Mouse (Mus musculus) heart, embryonic 13.5 days (tissue): ENCODE results near the gene Lage3. TPM values are rescaled to one million over a fixed set of nuclear protein-coding genes. Genes with fewer than 3 reads are reported as not detected.

Source experiments
- ATAC-seq: fragments of 200-750 bp; cut with Nextera tagmentation; 2 replicates; pipeline ENCODE4 v1.8.0; 2017; ENCODE audit warnings: moderate TSS enrichment; ENCODE audit not compliant: insufficient number of reproducible peaks, low FRiP score, low TSS enrichment; ENCODE audit errors: extremely low read depth
- H3K27ac ChIP-seq: fragments of 300-500 bp; sonication (generic); replicated peaks from 2 replicates; pipeline ENCODE4 v1.5.1; 2015; ENCODE audit warnings: moderate library complexity, mild to moderate bottlenecking, inconsistent platforms
- H3K27me3 ChIP-seq: fragments of 300-500 bp; sonication (generic); replicated peaks from 2 replicates; pipeline ENCODE4 v1.6.1; 2015; ENCODE audit warnings: mild to moderate bottlenecking, inconsistent platforms
- H3K36me3 ChIP-seq: fragments of 300-500 bp; sonication (generic); 2 replicates; pipeline ENCODE4 v1.6.1; 2015; ENCODE audit warnings: mild to moderate bottlenecking, inconsistent platforms
- H3K4me1 ChIP-seq: fragments of 300-500 bp; sonication (generic); 2 replicates; pipeline ENCODE4 v1.6.1; 2015; ENCODE audit warnings: inconsistent platforms
- H3K4me2 ChIP-seq: fragments of 300-500 bp; sonication (generic); 2 replicates; pipeline ENCODE4 v1.6.1; 2015; ENCODE audit warnings: inconsistent platforms, mild to moderate bottlenecking, moderate library complexity
- H3K4me3 ChIP-seq: fragments of 300-500 bp; sonication (generic); 2 replicates; pipeline ENCODE4 v1.5.1; 2015; ENCODE audit warnings: moderate library complexity, mild to moderate bottlenecking, inconsistent platforms
- H3K9ac ChIP-seq: fragments of 300-500 bp; sonication (generic); 2 replicates; pipeline ENCODE4 v1.6.1; 2015; ENCODE audit warnings: inconsistent platforms, mild to moderate bottlenecking, moderate library complexity
- H3K9me3 ChIP-seq: fragments of 300-500 bp; sonication (generic); 2 replicates; pipeline ENCODE4 v1.6.1; 2016; ENCODE audit warnings: inconsistent platforms
- WGBS: fragments of 180-500 bp; shearing (Covaris S2); methylation state at CpG from one replicate; pipeline ENCODE4 v1.1.7; 2015; ENCODE audit warnings: mixed read lengths; 5-methylcytosine and 5-hydroxymethylcytosine counted together
- microRNA-seq: library from miRNA; unstranded; fragments of <30 nt; microRNA quantifications from one replicate; pipeline ENCODE4, GENCODE M21; 2016
- polyA plus RNA-seq: library from polyadenylated mRNA; unstranded; fragments of >200 nt; fragmentation: Nextera tagmentation; extraction: Ambion mirVana; gene quantifications from 2 replicates; pipeline ENCODE4 v1.2.1, GENCODE M21; 2015

The Lage3 gene
- polyA plus RNA-seq, 1 experiment from 2014 or later = 90.1 TPM

DNA sequence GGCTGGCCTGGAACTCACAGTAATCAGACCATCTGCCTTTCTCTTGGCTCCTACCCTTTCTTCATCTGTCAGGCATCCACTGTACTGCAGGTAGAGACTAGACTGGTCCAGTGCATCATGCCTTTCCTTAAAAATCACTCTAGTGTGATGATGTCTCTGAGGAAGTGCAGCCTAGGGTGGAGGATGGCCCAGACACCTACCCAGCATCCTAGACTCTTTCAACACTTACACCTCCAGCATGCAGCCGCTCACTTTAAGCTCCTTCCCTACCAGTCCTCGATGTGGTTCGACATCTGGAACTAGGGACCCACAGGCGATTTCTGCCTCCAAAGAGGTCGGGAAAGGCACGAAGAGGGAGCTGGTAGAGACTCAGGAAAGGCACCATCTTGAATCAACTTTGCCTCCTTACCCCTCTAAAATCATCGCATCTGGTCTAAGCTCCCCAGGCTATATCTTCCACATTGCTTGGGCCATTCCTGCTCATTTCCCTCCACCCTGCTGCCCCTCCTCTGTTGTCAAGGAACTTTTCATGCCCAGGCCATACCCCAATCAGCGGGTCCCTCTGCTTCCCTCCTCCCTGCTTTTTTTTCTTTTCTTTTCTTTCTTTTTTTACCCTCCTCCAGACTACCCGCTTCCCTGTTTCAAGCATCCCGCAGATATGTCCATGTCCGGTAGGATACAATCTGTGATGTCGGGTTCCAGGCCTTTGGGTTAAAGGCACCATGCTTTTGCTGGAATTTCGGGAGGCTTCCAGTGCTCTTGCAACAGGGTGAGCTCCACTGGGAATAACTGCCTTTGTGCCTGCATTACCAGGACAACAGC is 562 bp downstream of the Lage3 start:
- peak; percentile 14; the same call in 1 of the 2 replicates for ATAC-seq
- no peaks in the 10 kb centered on the region for H3K4me1 ChIP-seq
- peak overlapping the region; percentile 71 for H3K4me2 ChIP-seq
- H3K36me3 ChIP-seq = no peaks in the 10 kb centered on the region
- WGBS = 18% methylated on average over 13 of the region's 13 CpGs
- no peaks in the 10 kb centered on the region for H3K27me3 ChIP-seq
- H3K27ac ChIP-seq = peak overlapping the region; percentile 56
- no peaks in the 10 kb centered on the region for H3K9me3 ChIP-seq
- peak overlapping the region; percentile 59 for H3K4me3 ChIP-seq
- H3K9ac ChIP-seq = peak overlapping the region; percentile 84

DNA sequence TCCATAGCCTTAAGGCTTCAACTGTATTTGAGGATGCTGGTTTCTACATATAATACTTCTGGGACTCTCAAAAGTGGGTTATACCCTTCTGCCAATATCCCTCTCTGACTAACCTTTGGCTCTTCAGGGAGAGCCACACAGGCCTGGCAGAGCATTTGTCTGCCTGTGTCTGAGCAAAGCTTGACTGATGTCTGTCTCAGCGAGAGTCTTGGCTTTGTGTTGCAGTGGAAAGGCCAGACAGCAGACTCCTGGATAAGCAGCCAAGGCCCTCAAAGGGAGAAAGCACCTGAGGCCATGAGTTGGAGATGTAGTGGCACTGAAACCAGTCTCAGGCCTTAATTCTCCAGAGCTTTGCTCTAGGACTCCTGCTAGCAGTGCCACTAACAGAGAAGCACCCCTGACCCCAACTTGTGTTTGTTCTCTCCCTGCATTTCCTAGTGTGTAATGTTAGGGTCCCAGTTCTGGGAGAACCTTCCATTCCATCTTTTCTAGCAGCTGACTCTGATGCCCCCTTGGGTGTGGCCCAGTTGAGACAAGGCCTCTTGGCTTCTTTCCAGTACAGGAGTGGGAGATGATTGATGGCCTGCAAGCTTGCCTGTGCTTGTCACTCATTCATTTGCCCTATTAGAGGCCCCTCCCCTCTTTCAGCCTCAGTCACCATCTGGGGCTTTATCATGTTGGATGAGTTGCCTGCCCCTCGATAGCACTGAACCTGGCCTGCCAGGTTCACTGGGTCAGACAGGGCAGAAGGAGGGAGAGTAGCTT is 23.1 kb downstream of the Lage3 start:
- 36% methylated on average over 2 of the region's 2 CpGs for WGBS
- ATAC-seq = no peak
- Histone ChIP-seq H3K9me3 (no peaks in the 10 kb centered on the region), H3K36me3 (0 out of 2 replicates have a peak, but pooled peaks cover 6% of the 10 kb centered on the region), H3K27ac (0 out of 2 replicates have a peak overlapping the region, but pooled peaks have one; percentile 1), H3K4me2 (peak overlapping the region; percentile 75), H3K4me1 (peaks cover 19% of the 10 kb centered on the region), H3K27me3 (no peaks in the 10 kb centered on the region), H3K4me3 (peak overlapping the region; percentile 54; the same call in 1 of the 2 replicates), H3K9ac (0 out of 2 replicates have a peak overlapping the region, but pooled peaks have one; percentile 82)

DNA sequence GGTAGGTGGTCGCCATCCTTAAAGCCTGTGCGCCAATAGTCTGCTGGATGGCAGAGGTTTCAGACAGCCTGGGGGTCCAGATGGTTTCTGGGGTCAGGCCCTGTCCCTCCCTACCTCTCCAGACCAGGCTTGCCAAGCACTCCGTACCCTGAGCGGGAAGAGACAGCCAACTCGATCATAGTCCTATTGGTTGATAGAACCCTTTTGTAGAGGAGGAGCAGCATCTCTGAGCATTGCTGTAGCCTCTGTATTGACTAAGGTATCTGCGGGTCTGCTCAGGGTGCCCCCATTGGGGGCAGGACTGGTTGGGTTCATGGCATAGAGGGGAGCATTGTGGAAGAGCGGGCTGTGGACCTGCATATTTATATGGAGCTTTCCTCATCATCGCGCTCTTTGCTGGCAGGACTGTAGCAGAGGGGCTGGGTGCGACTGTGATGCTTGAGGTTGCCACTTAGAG is 24.2 kb downstream of the Lage3 start:
- Histone ChIP-seq H3K4me1 (peaks cover 19% of the 10 kb centered on the region), H3K36me3 (no peaks in the 10 kb centered on the region), H3K27ac (no peak overlapping the region), H3K4me2 (peak overlapping the region; percentile 75), H3K9me3 (no peaks in the 10 kb centered on the region), H3K9ac (peak overlapping the region; percentile 82), H3K27me3 (no peaks in the 10 kb centered on the region), H3K4me3 (peak overlapping the region; percentile 54)
- ATAC-seq = peak; percentile 7; the same call in 1 of the 2 replicates
- WGBS = 22% methylated on average over 10 of the region's 10 CpGs

DNA sequence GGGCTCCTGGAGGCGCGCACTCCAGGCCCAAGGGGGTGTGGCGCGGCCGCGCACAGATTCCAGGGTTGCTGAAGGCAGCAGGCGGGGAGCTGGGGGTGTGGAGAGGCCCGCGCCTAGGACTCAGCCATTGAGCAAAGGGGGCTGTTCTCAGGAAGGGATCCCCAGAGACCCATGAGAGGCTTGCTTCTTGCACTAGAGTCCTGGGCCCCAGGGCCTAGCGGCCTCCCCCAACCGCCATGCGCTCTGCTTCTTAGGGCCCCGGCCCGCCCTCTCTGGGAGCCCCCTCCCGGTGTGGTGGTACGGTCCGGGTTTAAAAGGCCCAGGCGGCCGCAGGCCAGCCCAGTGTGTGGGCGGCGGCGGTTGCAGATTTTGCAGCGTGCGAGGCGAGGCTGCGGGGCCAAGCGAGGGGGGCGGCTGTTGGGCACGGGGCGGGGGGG is 24.7 kb downstream of the Lage3 start, which contains the start of gene Plxna3:
Gene Plxna3, plus strand, starts transcription at position 342 of the 437 bp plus-strand sequence.
- Histone ChIP-seq H3K9ac (peak within 1 kb of the TSS; percentile 82), H3K4me3 (peak within 1 kb of the TSS; percentile 54), H3K36me3 (no peaks in the 10 kb centered on the region), H3K4me1 (peaks cover 19% of the 10 kb centered on the region), H3K27ac (peak within 1 kb of the TSS; percentile 70), H3K27me3 (no peaks in the 10 kb centered on the region), H3K4me2 (peak within 1 kb of the TSS; percentile 75), H3K9me3 (no peaks in the 10 kb centered on the region)
- 11% methylated on average over 30 of the region's 30 CpGs for WGBS
- ATAC-seq = peak; percentile 80

DNA sequence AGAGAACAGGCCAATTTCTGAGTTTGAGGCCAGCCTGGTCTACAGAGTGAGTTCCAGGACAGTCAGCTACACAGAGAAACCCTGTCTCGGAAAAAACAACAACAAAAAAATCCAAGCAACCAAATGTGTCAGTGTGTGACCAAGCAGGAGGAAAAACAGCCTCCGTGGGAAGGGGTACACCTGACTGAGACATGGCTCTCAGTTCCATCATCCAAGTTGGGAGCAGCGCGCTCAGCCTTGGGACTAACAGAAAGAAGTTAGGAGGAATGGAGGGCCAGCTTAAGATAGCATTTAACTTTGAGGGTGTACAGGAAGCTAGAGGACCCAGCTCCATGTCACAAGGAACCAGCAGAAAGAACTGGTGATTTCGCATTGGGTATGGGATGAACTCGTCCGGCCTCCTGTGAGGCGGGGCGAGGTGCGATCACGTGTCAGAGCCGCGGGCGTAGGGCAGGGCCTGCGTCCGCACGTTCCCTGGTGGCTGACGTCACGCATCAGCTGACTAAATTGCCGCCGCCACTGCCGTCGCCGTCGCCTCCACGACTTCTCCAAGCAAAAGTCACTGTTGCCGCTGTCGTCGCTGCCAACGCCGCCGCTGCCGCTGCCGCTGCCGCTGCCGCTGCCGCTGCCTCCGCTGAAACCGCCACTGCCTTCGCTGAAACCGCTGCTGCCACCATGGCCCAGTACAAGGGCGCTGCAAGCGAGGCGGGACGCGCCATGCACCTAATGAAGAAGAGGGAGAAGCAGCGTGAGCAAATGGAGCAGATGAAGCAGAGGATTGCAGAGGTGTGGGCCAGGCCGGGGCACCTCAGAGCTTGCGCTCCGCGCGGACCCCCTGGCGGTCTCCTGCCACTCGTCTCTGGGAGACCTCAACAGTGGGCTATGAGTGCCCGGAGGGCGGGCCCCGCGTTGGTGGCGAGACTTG is 40.6 kb downstream of the Lage3 start, which contains the start of gene Fam50a:
Gene Fam50a, plus strand, starts transcription at position 494 of the 925 bp plus-strand sequence.
- peak within 1 kb of the TSS; percentile 90 for H3K27ac ChIP-seq
- WGBS = 10% methylated on average over 44 of the region's 59 CpGs
- H3K36me3 ChIP-seq = peaks cover 50% of the 10 kb centered on the region
- H3K9ac ChIP-seq = peak within 1 kb of the TSS; percentile 91
- peak within 1 kb of the TSS; percentile 79 for H3K4me2 ChIP-seq
- H3K4me1 ChIP-seq = peaks cover 12% of the 10 kb centered on the region; the same call in 1 of the 2 replicates
- H3K4me3 ChIP-seq = peak within 1 kb of the TSS; percentile 71
- ATAC-seq = peak; percentile 93
- no peaks in the 10 kb centered on the region for H3K27me3 ChIP-seq
- H3K9me3 ChIP-seq = no peaks in the 10 kb centered on the region

DNA sequence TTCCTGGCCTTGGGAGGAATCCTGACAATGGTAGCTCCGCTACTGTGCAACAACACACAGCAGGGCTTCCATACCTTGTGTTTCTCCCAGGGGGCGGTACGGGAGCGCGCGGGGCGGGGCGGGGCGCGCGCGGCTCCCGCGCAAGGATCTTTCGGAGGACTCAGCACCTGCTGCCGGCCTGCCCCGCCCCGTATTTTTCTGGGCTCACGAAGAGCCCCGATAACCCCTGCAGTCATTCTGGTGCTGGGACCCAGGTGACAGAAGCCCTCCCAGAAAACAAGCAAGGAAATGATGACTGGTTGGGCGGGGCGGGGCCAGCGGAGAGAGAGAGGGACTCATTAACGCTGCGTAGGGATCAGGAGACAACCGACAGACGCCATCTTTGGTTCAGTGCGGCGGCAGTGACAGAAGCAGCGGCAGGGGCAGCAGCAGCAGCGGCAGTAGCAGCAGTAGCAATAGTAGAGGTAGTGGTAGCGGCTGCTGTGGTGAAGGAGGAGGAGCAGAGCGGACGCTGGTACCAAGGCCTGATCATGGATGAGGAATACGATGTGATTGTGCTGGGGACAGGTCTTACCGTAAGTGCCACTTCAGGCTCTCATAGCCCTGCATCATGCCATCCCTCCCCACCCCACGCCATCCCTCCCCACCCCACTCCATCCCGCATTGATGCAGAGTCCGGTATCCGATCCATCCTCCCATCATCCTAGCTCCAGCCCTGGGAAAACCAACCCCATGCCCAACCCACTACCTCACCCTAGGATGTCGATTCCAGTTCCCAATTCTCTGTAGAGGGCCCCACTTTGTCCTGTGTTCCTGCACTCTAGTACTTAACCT is 48.3 kb downstream of the Lage3 start, which contains the start of gene Gdi1:
Gene Gdi1, plus strand, starts transcription at position 132 of the 834 bp plus-strand sequence.
- Histone ChIP-seq H3K27me3 (no peaks in the 10 kb centered on the region), H3K9me3 (no peaks in the 10 kb centered on the region), H3K27ac (peak within 1 kb of the TSS; percentile 96), H3K36me3 (peaks cover 77% of the 10 kb centered on the region), H3K4me3 (peak within 1 kb of the TSS; percentile 66), H3K4me2 (peak within 1 kb of the TSS; percentile 78), H3K4me1 (peaks cover 9% of the 10 kb centered on the region), H3K9ac (peak within 1 kb of the TSS; percentile 89)
- peak; percentile 55; the same call in 1 of the 2 replicates for ATAC-seq
- 7% methylated on average over 39 of the region's 41 CpGs for WGBS

Small RNA genes lying within 50 kb of the gene (microRNA-seq; reads per million reads assigned to microRNA genes)
- not detected for gene Mir7092

Other genes starting within 250 kb of the Lage3 start
- not detected in 2 replicates for gene Opn1mw, start 226.2 kb downstream of the Lage3 start, polyA plus RNA-seq
- gene Mecp2, start 218.3 kb downstream of the Lage3 start, polyA plus RNA-seq = 9.9 and 10.7 TPM in 2 replicates
- not detected in 2 replicates for gene Tex28, start 185.8 kb downstream of the Lage3 start, polyA plus RNA-seq
- not detected in 2 replicates for gene Tktl1, start 176.4 kb downstream of the Lage3 start, polyA plus RNA-seq
- 136 and 154 TPM in 2 replicates for gene Flna, start 103.8 kb downstream of the Lage3 start, polyA plus RNA-seq
- gene Emd, start 98.9 kb downstream of the Lage3 start, polyA plus RNA-seq = 16.3 and 17.2 TPM in 2 replicates
- 437 and 511 TPM in 2 replicates for gene Rpl10, start 82.8 kb downstream of the Lage3 start, polyA plus RNA-seq
- 63.9 and 66.2 TPM in 2 replicates for gene Taz, start 71.7 kb downstream of the Lage3 start, polyA plus RNA-seq
- 9.9 and 13.4 TPM in 2 replicates for gene Dnase1l1, start 71.3 kb downstream of the Lage3 start, polyA plus RNA-seq
- gene Atp6ap1, start 56.5 kb downstream of the Lage3 start, polyA plus RNA-seq = 117 and 131 TPM in 2 replicates
- 136 and 152 TPM in 2 replicates for gene Gdi1, start 48.6 kb downstream of the Lage3 start, polyA plus RNA-seq
- 49.5 and 55.5 TPM in 2 replicates for gene Fam50a, start 40.6 kb downstream of the Lage3 start, polyA plus RNA-seq
- 5.3 and 7.5 TPM in 2 replicates for gene Plxna3, start 24.6 kb downstream of the Lage3 start, polyA plus RNA-seq
- 59.3 TPM in 2 replicates for gene Ubl4a, start 19.6 kb upstream of the Lage3 start, polyA plus RNA-seq
- gene Slc10a3, start 19.7 kb upstream of the Lage3 start, polyA plus RNA-seq = 16.1 and 16.3 TPM in 2 replicates
- gene Fam3a, start 39.7 kb upstream of the Lage3 start, polyA plus RNA-seq = 25.3 and 28.5 TPM in 2 replicates
- 17.4 and 18.1 TPM in 2 replicates for gene Ikbkg, start 39.7 kb upstream of the Lage3 start, polyA plus RNA-seq
- 20.4 and 21.7 TPM in 2 replicates for gene G6pdx, start 75.6 kb upstream of the Lage3 start, polyA plus RNA-seq
- not detected in 2 replicates for gene Gm6880, start 127.8 kb upstream of the Lage3 start, polyA plus RNA-seq
- gene Olfr1326-ps1, start 221.3 kb upstream of the Lage3 start, polyA plus RNA-seq = not detected in 2 replicates
- not detected in 2 replicates for gene Olfr1325, start 239.1 kb upstream of the Lage3 start, polyA plus RNA-seq